Mouse (Mus musculus): ENCODE measurements around the gene Gm45140.

Gene Gm45140

DNA sequence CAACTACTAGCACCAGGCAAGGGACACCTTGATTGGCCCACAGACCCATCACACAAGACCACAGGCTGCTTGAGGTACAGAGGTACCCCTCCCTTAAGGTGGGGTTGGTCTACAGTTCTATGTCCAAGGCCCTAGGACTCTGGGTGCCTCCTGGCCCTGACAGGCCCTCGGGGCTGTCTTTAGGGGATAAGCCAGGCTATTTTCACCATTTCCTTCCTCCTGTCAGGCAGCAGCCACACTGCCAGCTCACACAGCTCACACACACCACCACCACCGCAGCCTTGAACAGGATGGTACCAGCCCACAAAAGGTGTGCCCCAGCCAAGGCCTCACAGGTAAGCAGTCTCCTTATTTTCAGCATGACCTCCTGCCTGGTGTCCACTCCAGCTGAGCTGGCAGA lies 57.8 kb downstream of the Gm45140 start, which contains the start of gene Gp9:
Gp9 (plus strand) TSS at position 231 of the 400 bp plus-strand sequence.
- WGBS = 72% methylated on average over 2 of the region's 2 CpGs

DNA sequence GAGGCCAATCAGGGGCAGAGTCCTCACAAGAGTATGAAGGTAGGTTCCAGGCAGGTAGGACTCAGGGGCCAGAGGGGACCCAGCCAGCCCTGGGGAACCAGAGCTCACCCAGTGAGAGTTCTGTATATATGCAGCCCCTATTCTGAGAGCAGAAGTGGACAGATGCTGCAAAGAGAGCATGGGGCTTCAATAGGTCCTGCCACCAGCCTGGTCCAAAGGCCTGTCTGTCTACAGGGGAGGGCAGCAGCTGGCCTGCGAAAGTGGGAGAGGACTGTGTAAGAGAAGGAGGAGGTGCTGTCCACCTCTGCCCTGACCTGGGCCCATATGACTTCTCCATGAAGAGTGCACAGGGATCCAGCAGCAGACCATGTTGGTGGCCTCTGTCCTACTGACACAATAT lies 58.9 kb downstream of the Gm45140 start:
- 78% methylated on average over 1 of the region's 1 CpGs for WGBS

DNA sequence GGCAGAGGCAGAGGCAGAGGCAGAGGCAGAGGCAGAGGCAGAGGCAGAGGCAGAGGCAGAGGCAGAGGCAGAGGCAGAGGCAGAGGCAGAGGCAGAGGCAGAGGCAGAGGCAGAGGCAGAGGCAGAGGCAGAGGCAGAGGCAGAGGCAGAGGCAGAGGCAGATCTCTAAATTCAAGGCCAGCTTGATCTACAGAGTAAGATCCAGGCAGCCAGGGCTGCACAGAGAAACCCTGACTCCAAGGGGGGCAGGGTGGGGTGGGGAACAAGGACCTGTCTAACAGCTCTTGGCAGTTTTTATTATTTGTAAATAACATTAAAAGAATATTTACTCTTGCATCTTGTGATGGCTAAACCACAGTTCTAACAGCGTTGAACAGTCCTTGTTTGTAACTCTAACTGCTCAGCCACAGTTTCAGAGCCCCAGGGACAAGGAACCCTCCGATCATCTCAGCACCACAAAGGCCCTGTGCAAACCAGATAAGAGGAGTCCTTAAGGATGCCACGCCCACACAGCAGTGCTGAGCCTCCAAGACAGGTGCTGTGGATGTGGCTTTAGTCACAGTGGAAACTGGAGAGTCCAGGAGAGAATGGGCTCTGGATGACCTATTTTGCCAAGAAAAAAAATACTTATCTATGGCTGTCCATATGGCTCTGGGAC lies 59.9 kb downstream of the Gm45140 start:
- 65% methylated on average over 3 of the region's 3 CpGs for WGBS

GRCm38 (mm10) chr6:87774909-87775308 lies 60.7 kb downstream of the Gm45140 start:
- WGBS = 83% methylated on average over 9 of the region's 9 CpGs

DNA sequence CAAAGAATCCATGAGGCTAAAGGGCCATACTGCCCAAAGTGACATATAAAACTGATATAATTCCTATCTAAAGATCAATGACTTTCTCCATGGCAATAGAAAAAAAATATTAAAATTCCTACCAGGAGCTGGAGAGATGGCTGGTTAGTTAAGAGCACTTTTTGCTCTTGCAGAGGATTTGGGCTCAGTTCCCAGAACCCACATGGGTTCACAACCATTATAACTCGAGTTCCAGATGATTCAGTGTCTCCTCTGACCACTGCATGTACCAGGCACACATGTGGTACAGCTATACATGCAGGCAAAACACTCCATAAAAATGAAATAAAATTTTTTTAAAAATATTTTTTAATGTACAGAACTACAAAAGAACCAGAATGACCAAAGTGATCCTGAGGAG lies 61.1 kb downstream of the Gm45140 start:
- 27% methylated on average over 1 of the region's 1 CpGs for WGBS

DNA sequence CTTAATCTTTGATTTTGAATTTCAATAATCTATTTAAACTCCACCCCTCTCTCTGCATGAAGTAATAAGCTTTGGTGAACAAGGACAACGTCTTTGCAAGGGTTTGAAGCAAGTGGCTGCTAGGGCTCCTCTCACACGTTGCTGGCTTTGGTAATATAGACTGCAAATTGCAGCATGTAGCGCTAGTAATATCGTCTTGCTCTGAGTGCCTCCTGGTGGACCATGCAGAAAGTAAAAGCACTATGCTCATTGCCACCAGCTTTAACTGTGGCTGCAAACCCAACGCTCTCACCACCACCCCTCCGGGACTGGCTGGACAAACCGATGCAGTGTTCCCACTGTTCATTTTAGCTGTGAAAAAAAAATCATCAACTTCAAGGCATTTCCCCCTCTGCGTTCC lies 65.0 kb downstream of the Gm45140 start:
- WGBS = 35% methylated on average over 8 of the region's 8 CpGs

GRCm38 (mm10) chr6:87764296-87764695 lies 71.3 kb downstream of the Gm45140 start:
- WGBS = 97% methylated on average over 2 of the region's 2 CpGs

- WGBS = 62% methylated on average over 4 of the region's 4 CpGs
These were observed 72.0 kb downstream of the Gm45140 start for GRCm38 (mm10) chr6:87763376-87764280.

- 90% methylated on average over 5 of the region's 5 CpGs for WGBS
These were observed 73.4 kb downstream of the Gm45140 start for GRCm38 (mm10) chr6:87762161-87762560.

DNA sequence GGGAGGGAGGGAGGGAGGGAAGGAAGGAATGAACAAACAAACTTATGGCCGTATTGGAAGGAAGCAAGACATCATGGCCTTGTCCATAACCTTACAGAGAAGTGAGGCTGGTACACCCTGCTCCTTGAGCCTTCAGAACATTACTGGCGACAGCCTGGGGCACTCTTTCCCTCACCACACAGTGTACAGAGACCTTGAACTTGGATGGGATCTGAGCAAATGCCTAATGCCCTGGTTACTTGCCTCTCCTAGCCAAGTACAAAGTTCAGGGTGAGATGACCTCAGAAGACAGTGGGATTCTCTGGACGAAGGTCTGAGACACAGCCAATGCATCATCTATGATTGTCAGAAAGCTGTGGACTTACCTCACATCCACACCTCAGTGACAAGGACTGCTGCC lies 75.7 kb downstream of the Gm45140 start:
- 72% methylated on average over 3 of the region's 3 CpGs for WGBS

DNA sequence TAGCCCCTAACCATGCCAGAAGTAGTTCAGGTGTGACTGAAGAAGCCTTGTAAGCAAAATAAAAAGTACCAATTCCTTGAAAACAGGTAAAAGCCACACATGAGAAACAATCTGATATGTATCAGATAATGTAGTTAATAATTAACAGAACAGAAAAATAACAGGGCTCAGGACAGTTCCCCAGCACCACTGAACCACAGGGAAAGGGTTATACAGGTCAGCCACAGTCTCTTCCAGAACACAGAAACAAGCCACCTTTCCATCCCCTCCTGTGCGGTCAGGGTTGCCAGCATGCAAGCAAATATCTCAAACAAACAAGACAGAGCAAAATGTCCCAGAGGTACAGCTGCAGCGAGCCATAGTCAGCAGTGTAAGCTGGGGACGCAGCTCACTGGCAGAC lies 76.2 kb downstream of the Gm45140 start:
- WGBS = 85% methylated on average over 3 of the region's 3 CpGs

DNA sequence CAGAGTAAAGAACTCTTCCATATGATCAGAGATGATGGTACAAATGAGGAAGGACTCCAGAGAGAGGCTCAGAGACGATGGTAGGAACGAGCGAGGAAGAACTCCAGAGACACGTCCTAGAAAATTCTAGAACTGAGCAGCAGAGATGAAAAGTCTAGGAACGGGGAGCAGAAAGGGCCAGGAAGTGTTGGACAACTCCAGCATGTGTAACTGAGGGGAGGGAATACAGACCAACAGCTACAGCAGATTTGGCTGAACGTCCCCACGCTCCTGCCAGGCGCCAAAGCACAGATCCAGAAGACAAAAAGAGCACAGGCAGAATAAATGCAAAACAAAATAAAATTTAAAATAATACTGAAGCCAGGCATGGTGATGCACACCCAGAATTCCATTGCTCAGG lies 78.7 kb downstream of the Gm45140 start:
- 89% methylated on average over 8 of the region's 8 CpGs for whole genome bisulfite sequencing

DNA sequence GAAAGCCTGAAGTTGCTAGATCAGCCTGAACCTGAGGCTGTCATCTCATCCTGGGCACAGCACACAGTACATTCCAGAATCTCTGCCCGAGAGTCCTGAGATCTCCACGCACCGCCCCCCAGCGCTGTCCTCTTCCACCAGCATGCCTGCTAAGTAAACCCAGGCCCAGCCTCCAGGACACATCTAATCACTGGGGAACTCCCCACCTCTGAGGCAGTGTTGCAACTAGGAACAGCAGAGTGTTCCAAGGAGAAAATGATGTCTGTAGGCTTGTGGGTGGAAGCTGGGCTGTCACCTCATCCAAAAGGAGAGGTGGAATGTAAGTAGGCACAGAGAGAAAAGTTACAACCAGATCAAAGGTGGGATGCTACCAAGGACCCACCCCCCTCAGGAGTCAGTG lies 80.4 kb downstream of the Gm45140 start:
- WGBS = 97% methylated on average over 4 of the region's 4 CpGs

DNA sequence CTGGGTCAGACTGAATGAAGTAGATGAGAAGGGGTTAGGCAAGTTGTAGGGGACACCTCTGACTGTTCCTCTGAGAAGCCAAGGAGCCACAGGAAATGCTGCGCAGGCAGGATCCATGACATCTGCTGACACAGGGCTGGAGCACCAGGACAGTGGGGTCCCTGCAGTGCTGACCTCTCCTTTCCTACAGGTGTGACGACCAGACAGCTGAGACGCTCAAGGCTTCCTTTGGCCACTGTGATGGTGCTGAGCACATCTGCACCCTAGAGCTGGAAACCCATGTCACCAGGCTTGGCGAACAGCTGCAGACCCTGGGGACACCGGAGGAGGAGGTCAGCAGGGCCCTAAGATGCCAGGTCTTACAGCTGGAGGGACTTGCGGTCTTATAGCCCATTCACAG lies 84.0 kb downstream of the Gm45140 start:
- 97% methylated on average over 6 of the region's 6 CpGs for WGBS

GRCm38 (mm10) chr6:87750184-87750910 lies 85.2 kb downstream of the Gm45140 start:
- WGBS = 90% methylated on average over 8 of the region's 8 CpGs

DNA sequence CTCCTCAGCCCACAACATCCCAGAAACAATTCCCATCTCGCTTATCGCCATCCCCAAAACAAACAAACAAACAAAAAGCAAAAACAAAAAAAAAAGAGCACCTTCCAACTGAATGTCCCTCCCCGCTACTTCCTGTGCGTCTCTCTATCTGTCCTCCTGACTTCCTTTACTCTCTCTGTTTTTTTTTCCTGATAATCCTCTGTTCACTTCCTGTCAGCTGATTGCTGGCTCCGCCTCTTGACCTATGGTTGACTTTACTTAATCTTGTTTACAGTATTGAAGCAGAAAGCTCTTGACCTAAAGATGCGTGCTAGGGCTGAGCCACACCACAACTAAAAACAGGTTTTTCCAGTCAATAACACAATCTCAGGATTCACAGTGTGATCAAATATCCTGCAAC lies 87.1 kb downstream of the Gm45140 start:
- WGBS = 90% methylated on average over 6 of the region's 6 CpGs

DNA sequence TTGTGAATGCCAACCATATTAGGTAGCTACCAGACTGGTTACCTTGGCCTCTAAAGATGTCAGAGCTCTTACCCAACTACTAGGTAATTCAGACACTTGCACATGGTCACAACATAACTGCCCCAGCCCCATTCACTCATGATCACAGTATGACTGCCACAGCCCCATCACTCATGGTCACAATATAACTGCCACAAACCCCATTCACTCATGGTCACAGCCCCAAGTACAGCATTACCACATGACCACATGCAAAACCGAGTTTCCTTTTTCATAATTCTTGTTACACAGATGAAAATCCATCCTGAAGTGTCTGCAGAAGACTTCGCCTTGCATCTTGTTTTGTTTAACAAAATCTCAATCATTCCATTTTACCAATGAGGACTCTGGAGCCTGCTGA lies 87.5 kb downstream of the Gm45140 start:
- 91% methylated on average over 2 of the region's 2 CpGs for WGBS

DNA sequence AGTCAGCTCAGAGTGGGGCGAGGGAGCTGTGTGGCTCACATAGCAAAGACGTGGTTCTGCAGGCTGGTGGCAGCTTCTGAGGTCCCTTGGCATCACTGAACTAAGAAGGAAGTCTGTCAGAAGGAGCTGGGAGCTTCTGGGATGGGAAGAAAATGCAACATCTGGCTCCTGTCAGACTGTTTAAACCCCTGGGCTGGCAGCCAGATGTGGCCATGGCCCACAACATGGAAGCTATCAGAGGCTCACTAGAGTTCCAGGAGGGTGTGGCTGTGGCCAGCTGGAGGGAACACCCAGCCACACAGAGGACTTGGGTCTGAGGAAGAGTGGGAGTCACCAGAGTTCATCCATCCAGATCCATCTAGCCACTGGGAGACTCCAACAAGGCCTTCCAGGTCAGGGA lies 88.7 kb downstream of the Gm45140 start:
- 81% methylated on average over 2 of the region's 2 CpGs for WGBS

GRCm38 (mm10) chr6:87746059-87746458 lies 89.5 kb downstream of the Gm45140 start:
- WGBS = 60% methylated on average over 3 of the region's 3 CpGs

DNA sequence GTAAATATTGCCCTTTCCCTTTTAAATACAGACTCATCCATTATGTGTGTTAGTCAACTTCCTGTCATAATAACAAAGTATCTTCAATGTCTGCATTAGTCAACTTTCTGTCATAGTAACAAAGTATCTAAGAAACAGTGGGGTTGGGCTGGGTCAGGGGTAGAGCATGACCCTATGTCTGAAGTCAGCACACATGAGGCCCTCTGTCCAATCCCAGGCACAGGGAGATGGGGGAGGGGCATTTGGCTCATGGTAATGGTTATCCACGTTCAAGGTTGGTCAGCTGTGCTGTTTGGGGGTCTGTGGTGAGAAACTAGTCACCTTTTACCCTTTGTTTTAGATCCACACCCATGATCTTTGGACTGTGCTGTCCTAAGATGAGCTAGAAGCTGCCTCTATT lies 90.3 kb downstream of the Gm45140 start:
- 44% methylated on average over 1 of the region's 1 CpGs for WGBS

GRCm38 (mm10) chr6:87744632-87745031 lies 91.0 kb downstream of the Gm45140 start:
- WGBS = 93% methylated on average over 3 of the region's 3 CpGs

- WGBS = 69% methylated on average over 5 of the region's 5 CpGs
These were observed 92.3 kb downstream of the Gm45140 start for GRCm38 (mm10) chr6:87743281-87743680.

Measured in cerebral cortex, adult 2 months (tissue).